Mouse (Mus musculus) hindbrain, embryonic 10.5 days (tissue): Measurements from ENCODE around the gene Fgf23. TPM values are rescaled to one million over a fixed set of nuclear protein-coding genes. Genes with fewer than 3 reads are reported as not detected.

Experiments
- DNase-seq: peaks from one replicate; pipeline ENCODE4 v3.0.0-alpha.2; 2017; ENCODE audit warnings: low spot score
- H3K27ac ChIP-seq: fragments of 300-500 bp; sonication (generic); 2 replicates; pipeline ENCODE4 v1.5.1; 2016; ENCODE audit warnings: mild to moderate bottlenecking, moderate library complexity
- H3K27me3 ChIP-seq: fragments of 300-500 bp; sonication (generic); 2 replicates; pipeline ENCODE4 v1.6.1; 2016; ENCODE audit warnings: mild to moderate bottlenecking; ENCODE audit not compliant: poor library complexity, insufficient read depth, severe bottlenecking
- H3K36me3 ChIP-seq: fragments of 300-500 bp; sonication (generic); 2 replicates; pipeline ENCODE4 v1.6.1; 2016; ENCODE audit warnings: mild to moderate bottlenecking, moderate library complexity
- H3K4me1 ChIP-seq: fragments of 300-500 bp; sonication (generic); replicated peaks from 2 replicates; pipeline ENCODE4 v1.6.1; 2016; ENCODE audit warnings: mild to moderate bottlenecking
- H3K4me3 ChIP-seq: fragments of 300-500 bp; sonication (generic); 2 replicates; pipeline ENCODE4 v1.5.1; 2016; ENCODE audit warnings: mild to moderate bottlenecking, moderate library complexity
- H3K9me3 ChIP-seq: fragments of 300-500 bp; sonication (generic); 2 replicates; pipeline ENCODE4 v1.6.1; 2016; ENCODE audit warnings: mild to moderate bottlenecking, moderate library complexity
- WGBS: fragments of 180-500 bp; shearing (Covaris S2); methylation state at CpG from one replicate; pipeline ENCODE4 v1.1.7; 2016; 5-methylcytosine and 5-hydroxymethylcytosine counted together
- polyA plus RNA-seq: library from polyadenylated mRNA; unstranded; fragments of >200 nt; fragmentation: Nextera tagmentation; extraction: Ambion mirVana; gene quantifications from 2 replicates; pipeline ENCODE4 v1.2.1, GENCODE M21; 2016

The Fgf23 gene
- polyA plus RNA-seq, 1 experiment from 2014 or later, result 0.08 TPM

DNA sequence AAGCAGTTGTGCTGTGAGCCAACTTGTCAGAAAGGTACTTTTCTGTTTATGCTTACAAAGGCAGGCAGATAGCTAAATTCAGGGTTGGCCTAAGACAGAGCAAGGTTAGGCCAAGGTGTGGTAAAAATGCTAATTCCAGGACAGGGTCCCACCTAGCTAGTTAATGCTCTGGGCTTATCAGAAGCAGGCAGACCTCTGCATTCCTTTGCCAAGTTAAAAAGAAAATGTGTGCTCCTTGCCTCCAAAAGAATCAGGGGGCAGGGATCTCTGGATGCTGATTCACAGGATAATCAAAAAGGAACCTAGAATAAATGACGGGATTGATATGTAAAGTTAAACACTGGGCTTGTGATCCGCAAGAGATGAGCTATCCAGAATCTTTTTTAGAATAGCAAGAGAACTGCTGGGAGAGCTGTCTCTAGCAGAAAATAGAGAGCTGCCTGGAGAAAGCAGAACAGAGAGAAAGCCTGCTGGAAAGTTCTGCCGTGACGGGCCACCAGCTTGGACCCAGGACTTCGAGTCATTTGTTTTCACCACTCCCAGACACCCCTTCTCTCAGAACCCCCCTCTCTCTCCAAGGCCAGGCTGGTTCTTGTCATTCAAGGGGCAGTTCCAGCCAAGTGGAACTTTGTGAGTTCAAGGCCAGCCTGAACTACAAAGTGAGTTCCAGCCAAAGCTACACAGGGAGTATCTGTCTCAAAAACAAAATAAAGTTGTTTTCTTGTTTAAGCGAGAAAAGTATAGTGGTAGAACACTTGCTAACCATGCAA, 31.0 kb downstream of the Fgf23 start:
- WGBS, result 95% methylated on average over 6 of the region's 6 CpGs
- Histone ChIP-seq H3K4me3 (no peak overlapping the region), H3K9me3 (no peaks in the 10 kb centered on the region), H3K27ac (no peak overlapping the region), H3K4me1 (peaks cover 7% of the 10 kb centered on the region), H3K27me3 (no peaks in the 10 kb centered on the region), H3K36me3 (peaks cover 32% of the 10 kb centered on the region)
- DNase-seq, result no peak

GRCm38 (mm10) chr6:127104396-127105029, 31.8 kb downstream of the Fgf23 start:
- DNase-seq, result no peak
- Histone ChIP-seq H3K4me1 (peaks cover 10% of the 10 kb centered on the region), H3K36me3 (peaks cover 32% of the 10 kb centered on the region), H3K27ac (no peak overlapping the region), H3K9me3 (no peaks in the 10 kb centered on the region), H3K27me3 (no peaks in the 10 kb centered on the region), H3K4me3 (no peak overlapping the region)
- WGBS, result 88% methylated on average over 7 of the region's 7 CpGs

DNA sequence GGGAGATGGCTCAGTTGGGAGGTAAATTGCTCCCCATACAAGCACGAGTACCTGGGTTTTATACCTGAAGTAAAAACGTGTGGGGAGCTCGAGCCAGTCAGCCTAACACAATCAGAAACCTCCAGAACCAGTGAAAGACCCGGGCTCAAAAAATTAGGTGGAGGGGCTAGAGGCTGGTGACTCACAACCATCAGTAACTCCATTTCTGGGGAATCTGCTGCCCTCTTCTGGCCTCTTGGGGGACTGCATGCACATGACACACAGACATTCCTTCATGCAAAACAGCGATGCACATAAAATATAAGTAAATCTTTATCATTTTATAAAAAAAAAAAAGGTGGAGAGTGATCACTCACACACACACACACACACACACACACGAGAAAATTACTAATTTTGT, 32.4 kb downstream of the Fgf23 start:
- Histone ChIP-seq H3K9me3 (no peaks in the 10 kb centered on the region), H3K4me1 (peaks cover 10% of the 10 kb centered on the region), H3K36me3 (peaks cover 32% of the 10 kb centered on the region), H3K4me3 (no peak overlapping the region), H3K27me3 (no peaks in the 10 kb centered on the region), H3K27ac (no peak overlapping the region)
- 67% methylated on average over 6 of the region's 6 CpGs for WGBS
- DNase-seq, result peak; percentile 52

GRCm38 (mm10) chr6:127106189-127106588, 33.5 kb downstream of the Fgf23 start:
- 89% methylated on average over 5 of the region's 5 CpGs for WGBS

DNA sequence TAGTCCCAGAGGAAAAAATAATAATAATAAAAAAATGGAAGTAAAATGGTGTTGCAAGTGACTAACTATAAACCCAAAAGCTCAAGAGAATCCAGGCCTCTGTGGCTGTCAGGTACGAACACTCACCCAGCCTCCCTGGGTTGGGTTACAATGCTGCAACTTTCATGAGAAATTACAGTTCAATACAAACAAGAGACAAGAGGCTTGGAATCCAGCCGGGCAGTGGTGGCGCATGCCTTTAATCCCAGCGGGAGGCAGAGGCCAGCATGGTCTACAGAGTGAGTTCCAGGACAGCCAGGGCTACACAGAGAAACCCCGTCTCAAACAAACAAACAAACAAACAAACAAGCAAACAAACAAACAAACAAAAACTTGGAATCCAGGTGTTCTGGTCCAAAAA, 34.0 kb downstream of the Fgf23 start:
- 50% methylated on average over 5 of the region's 5 CpGs for WGBS
- Histone ChIP-seq H3K27ac (no peak overlapping the region), H3K27me3 (0 out of 2 replicates have a peak, but pooled peaks cover 3% of the 10 kb centered on the region), H3K36me3 (peaks cover 18% of the 10 kb centered on the region), H3K4me1 (peaks cover 10% of the 10 kb centered on the region), H3K9me3 (no peaks in the 10 kb centered on the region), H3K4me3 (no peak overlapping the region)
- no peak for DNase-seq

More at GRCm38 (mm10) chr6:127106189-127106588, 33.5 kb downstream of the Fgf23 start:
- Histone ChIP-seq H3K4me3 (no peak overlapping the region), H3K27me3 (0 out of 2 replicates have a peak, but pooled peaks cover 3% of the 10 kb centered on the region), H3K36me3 (peaks cover 23% of the 10 kb centered on the region), H3K4me1 (peaks cover 10% of the 10 kb centered on the region), H3K27ac (no peak overlapping the region), H3K9me3 (no peaks in the 10 kb centered on the region)
- no peak for DNase-seq

GRCm38 (mm10) chr6:127107413-127107812, 34.7 kb downstream of the Fgf23 start:
- H3K9me3 ChIP-seq, result no peaks in the 10 kb centered on the region
- no peak overlapping the region for H3K4me3 ChIP-seq
- H3K27me3 ChIP-seq, result 0 out of 2 replicates have a peak, but pooled peaks cover 3% of the 10 kb centered on the region
- H3K36me3 ChIP-seq, result peaks cover 14% of the 10 kb centered on the region
- H3K4me1 ChIP-seq, result peaks cover 10% of the 10 kb centered on the region
- no peak overlapping the region for H3K27ac ChIP-seq
- no peak for DNase-seq

DNA sequence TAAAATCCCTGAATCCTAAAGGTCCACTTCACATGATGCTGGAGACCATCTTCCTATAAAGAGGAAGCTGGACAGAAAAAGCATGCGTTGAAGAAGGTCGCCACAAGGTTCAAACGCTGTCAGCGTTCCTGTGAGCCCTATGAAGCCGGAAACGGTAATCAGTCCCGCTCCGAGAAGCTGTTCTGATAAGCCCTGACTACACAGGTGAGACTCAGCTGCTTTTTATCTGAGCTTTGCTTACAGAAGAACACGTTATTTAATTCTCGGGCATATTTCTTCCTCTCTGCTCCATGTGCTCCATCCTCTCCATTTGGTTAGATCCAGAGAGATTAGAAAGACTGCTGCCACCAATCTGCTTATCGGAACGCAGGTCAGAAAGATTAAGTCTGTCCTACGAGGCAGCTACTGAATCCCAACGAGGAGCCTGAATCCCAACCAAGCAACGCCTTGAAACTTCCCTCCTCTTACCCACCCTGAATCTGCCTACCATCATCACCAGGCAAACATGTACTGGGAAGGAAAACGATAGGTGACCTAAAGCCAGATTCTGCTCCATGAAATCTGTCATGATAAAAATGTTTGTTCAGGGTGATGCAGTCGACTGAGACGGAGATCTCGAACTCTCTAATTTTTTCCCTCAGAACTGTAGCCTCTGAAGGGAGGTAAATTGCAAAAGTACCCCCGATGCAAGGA, 35.8 kb downstream of the Fgf23 start:
- peaks cover 3% of the 10 kb centered on the region; the same call in 1 of the 2 replicates for H3K36me3 ChIP-seq
- H3K4me3 ChIP-seq, result peak overlapping the region; percentile 70
- no peaks in the 10 kb centered on the region for H3K9me3 ChIP-seq
- WGBS, result 50% methylated on average over 20 of the region's 20 CpGs
- H3K27me3 ChIP-seq, result 0 out of 2 replicates have a peak, but pooled peaks cover 3% of the 10 kb centered on the region
- peaks cover 10% of the 10 kb centered on the region for H3K4me1 ChIP-seq
- DNase-seq, result no peak
- peak overlapping the region; percentile 83; the same call in 1 of the 2 replicates for H3K27ac ChIP-seq

DNA sequence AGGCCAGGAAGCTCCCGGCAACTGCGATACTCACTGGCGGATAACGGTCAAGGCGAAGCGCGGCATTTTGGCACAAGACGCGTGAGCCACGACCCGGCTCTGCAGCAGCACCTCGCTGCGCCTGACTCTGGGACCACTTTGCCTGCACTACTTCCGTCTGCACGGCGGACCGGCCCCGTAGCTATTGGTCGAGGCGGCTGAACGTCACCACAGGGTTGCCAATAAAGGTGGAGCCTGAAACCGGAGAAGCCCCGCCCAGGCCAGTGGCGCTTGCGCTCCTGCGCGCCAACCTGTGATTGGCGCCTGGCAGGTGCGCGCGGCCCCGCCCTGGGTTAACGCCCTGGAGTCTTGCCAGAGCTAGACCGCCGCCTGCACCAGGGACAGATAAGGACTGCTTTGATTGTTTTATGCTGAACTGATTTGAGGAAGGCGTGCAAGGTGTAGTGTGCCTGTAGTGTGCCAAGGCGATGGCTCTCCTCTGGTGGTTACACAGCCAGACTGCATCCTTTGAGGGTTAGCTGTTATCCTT, 36.8 kb downstream of the Fgf23 start, which contains the start of gene Tigar:
Gene Tigar, minus strand, starts transcription at position 156 of the 529 bp plus-strand sequence.
- under 1% methylated on average over 37 of the region's 37 CpGs for WGBS
- DNase-seq, result peak; percentile 94
- Histone ChIP-seq H3K4me1 (peaks cover 10% of the 10 kb centered on the region), H3K36me3 (no peaks in the 10 kb centered on the region), H3K9me3 (no peaks in the 10 kb centered on the region), H3K27me3 (peaks cover 4% of the 10 kb centered on the region; the same call in 1 of the 2 replicates), H3K27ac (peak within 1 kb of the TSS; percentile 83), H3K4me3 (peak within 1 kb of the TSS; percentile 70)

DNA sequence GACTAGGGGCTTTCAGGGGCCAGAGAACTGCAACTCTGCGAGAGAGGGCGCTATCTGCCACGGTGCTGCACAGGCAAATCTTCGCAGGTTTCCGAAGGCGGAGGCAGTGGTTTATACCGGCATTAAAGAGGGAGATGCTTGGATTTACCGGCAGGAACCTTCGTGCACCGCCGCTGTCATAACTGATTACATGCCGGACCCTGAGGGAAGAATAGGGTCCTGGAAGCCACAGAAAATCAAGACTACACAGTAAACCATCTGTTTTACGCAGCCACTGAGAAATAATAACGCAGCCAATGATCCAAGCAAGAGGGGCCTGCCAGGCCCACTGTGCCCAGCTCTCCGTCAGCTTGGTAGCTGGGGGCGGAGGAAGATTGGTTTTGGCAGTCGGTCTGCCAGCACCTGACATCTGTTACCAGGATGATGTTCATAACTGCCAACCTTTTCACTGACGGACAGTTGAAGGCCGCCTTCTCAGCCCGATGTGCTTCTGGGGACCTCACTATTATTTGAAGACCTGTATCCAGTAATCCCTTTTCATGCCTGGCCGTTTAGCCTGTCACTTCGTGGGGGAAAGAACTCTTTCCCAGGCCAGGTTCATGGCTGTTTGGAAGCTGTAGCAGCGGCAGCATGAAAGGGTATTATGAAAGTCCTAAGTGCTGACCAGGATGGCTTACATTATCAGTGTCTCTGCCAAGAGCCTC, 42.2 kb downstream of the Fgf23 start:
- peaks cover 11% of the 10 kb centered on the region; the same call in 1 of the 2 replicates for H3K27me3 ChIP-seq
- no peak overlapping the region for H3K4me3 ChIP-seq
- no peak for DNase-seq
- H3K9me3 ChIP-seq, result no peaks in the 10 kb centered on the region
- no peak overlapping the region for H3K27ac ChIP-seq
- no peaks in the 10 kb centered on the region for H3K36me3 ChIP-seq
- H3K4me1 ChIP-seq, result no peaks in the 10 kb centered on the region
- 68% methylated on average over 23 of the region's 23 CpGs for WGBS

- Histone ChIP-seq H3K36me3 (peaks cover 17% of the 10 kb centered on the region), H3K27me3 (no peaks in the 10 kb centered on the region), H3K4me1 (no peaks in the 10 kb centered on the region), H3K27ac (no peak overlapping the region), H3K4me3 (no peak overlapping the region), H3K9me3 (no peaks in the 10 kb centered on the region)
- DNase-seq, result no peak
- WGBS, result 81% methylated on average over 4 of the region's 4 CpGs
Measured at GRCm38 (mm10) chr6:127122221-127122806, 49.6 kb downstream of the Fgf23 start.

GRCm38 (mm10) chr6:127122996-127123395, 50.3 kb downstream of the Fgf23 start:
- Histone ChIP-seq H3K36me3 (peaks cover 24% of the 10 kb centered on the region), H3K4me3 (no peak overlapping the region), H3K9me3 (no peaks in the 10 kb centered on the region), H3K27ac (no peak overlapping the region), H3K4me1 (no peaks in the 10 kb centered on the region), H3K27me3 (no peaks in the 10 kb centered on the region)
- WGBS, result 88% methylated on average over 5 of the region's 5 CpGs
- no peak for DNase-seq

- no peak overlapping the region for H3K27ac ChIP-seq
- no peak for DNase-seq
- no peaks in the 10 kb centered on the region for H3K9me3 ChIP-seq
- no peaks in the 10 kb centered on the region for H3K4me1 ChIP-seq
- no peaks in the 10 kb centered on the region for H3K27me3 ChIP-seq
- H3K36me3 ChIP-seq, result peaks cover 29% of the 10 kb centered on the region
- no peak overlapping the region for H3K4me3 ChIP-seq
- WGBS, result 90% methylated on average over 7 of the region's 7 CpGs
Measured at GRCm38 (mm10) chr6:127123506-127123905, 50.8 kb downstream of the Fgf23 start.
